Mouse (Mus musculus) lung, embryonic 14.5 days (tissue): ENCODE measurements around the gene H2al3. TPM values are rescaled to one million over a fixed set of nuclear protein-coding genes. Genes with fewer than 3 reads are reported as not detected.

Source experiments
- ATAC-seq: fragments of 200-750 bp; cut with Nextera tagmentation; 2 replicates; pipeline ENCODE4 v1.8.0; 2017; ENCODE audit warnings: mild to moderate bottlenecking, moderate TSS enrichment, moderate library complexity; ENCODE audit not compliant: insufficient read depth
- DNase-seq: peaks from one replicate; pipeline ENCODE4 v3.0.0-alpha.2; 2015
- H3K27ac ChIP-seq: fragments of 300-500 bp; sonication (generic); 2 replicates; pipeline ENCODE4 v1.5.1; 2014; ENCODE audit warnings: low read depth, mild to moderate bottlenecking, moderate library complexity
- H3K27me3 ChIP-seq: fragments of 300-500 bp; sonication (generic); 2 replicates; pipeline ENCODE4 v1.6.1; 2014; ENCODE audit warnings: low read length, control low read depth; ENCODE audit not compliant: insufficient read depth
- H3K36me3 ChIP-seq: fragments of 300-500 bp; sonication (generic); 2 replicates; pipeline ENCODE4 v1.6.1; 2014; ENCODE audit warnings: control low read depth; ENCODE audit not compliant: insufficient read depth
- H3K4me1 ChIP-seq: fragments of 300-500 bp; sonication (generic); 2 replicates; pipeline ENCODE4 v1.6.1; 2014; ENCODE audit warnings: antibody characterized with exemption, control low read depth; ENCODE audit not compliant: insufficient read depth
- H3K4me2 ChIP-seq: fragments of 300-500 bp; sonication (generic); 2 replicates; pipeline ENCODE4 v1.6.1; 2014; ENCODE audit warnings: mild to moderate bottlenecking
- H3K4me3 ChIP-seq: fragments of 300-500 bp; sonication (generic); 2 replicates; pipeline ENCODE4 v1.5.1; 2014; ENCODE audit warnings: low read depth, low read length
- H3K9ac ChIP-seq: fragments of 300-500 bp; sonication (generic); 2 replicates; pipeline ENCODE4 v1.6.1; 2014
- H3K9me3 ChIP-seq: fragments of 300-500 bp; sonication (generic); 2 replicates; pipeline ENCODE4 v1.6.1; 2016; ENCODE audit warnings: low read depth, low read length, control low read depth
- CTCF ChIP-seq: IDR thresholded peaks from 2 replicates; pipeline ENCODE4 v1.5.1; 2016; ENCODE audit warnings: antibody characterized with exemption, low read depth
- WGBS: fragments of 180-500 bp; shearing (Covaris S2); extraction: QIAGEN DNeasy Blood & Tissue Kit; methylation state at CpG from one replicate; pipeline ENCODE4 v1.1.7; 2014; 5-methylcytosine and 5-hydroxymethylcytosine counted together
- polyA plus RNA-seq: library from polyadenylated mRNA; unstranded; fragments of >200 nt; fragmentation: Nextera tagmentation; extraction: Ambion mirVana; gene quantifications from 2 replicates; pipeline ENCODE4 v1.2.1, GENCODE M21; 2014

Gene H2al3
- polyA plus RNA-seq = not detected in 2 replicates

- TF ChIP-seq CTCF = no peak
- Histone ChIP-seq H3K9me3 (no peaks in the 10 kb centered on the region), H3K36me3 (no peaks in the 10 kb centered on the region), H3K27me3 (no peaks in the 10 kb centered on the region), H3K4me1 (no peaks in the 10 kb centered on the region), H3K27ac (no peak within 1 kb of the TSS), H3K9ac (no peak within 1 kb of the TSS), H3K4me3 (no peak within 1 kb of the TSS), H3K4me2 (no peak within 1 kb of the TSS)
- 50% methylated on average over 1 of the region's 1 CpGs for WGBS
- DNase-seq (no peak), ATAC-seq (no peak)
Observed at GRCm38 (mm10) chrX:9849403-9849802, at the start of gene H2al3. TSS of gene H2al3 (plus strand) at chrX:9849703.

DNA sequence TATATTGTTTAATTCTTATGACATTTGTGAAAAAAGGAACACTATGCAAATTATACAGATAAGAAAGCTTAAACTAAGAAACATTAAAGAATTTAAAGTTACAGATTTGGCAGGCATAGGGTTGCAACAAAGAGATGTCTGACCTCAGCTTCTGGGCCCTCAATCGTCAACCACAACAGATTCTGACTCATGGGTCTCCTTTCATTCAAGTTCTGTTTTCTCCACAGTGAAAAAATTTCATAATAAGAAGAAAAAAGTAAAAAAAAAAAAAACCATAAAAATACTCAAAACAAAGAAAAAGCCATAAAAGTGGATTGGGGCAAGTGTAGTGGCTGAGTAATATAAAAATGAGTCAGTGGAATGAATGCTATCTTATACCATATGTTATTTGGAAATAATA, 39.4 kb upstream of the H2al3 start:
- WGBS = 70% methylated on average over 1 of the region's 1 CpGs
- no peak for ATAC-seq

DNA sequence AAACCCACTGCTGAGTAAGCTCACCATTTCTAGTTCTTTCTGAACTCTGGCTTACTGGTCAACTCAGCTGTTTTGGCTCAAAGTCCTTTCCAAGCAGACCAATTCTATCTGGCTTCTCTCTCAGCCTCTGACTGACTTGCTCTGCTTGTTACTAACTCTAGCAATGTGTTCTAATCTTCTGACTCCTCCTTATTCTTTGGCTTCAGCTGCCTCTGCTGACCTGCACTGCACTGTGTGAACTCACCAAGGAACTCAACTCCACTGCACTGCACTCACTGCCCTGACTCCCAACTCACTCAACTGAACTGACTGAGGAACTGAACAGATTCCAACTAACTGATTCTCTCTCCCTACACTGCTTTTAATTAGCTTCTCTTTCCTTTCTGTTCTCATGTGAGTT, 37.0 kb upstream of the H2al3 start:
- no peak overlapping the region for H3K4me3 ChIP-seq
- H3K9ac ChIP-seq = no peak overlapping the region
- no peaks in the 10 kb centered on the region for H3K27me3 ChIP-seq
- DNase-seq = no peak
- H3K36me3 ChIP-seq = no peaks in the 10 kb centered on the region
- TF ChIP-seq CTCF = no peak
- H3K4me2 ChIP-seq = no peak overlapping the region
- no peaks in the 10 kb centered on the region for H3K9me3 ChIP-seq
- no peaks in the 10 kb centered on the region for H3K4me1 ChIP-seq
- ATAC-seq = no peak
- H3K27ac ChIP-seq = no peak overlapping the region

More for the DNA sequence above, 39.4 kb upstream of the H2al3 start:
- no peak overlapping the region for H3K9ac ChIP-seq
- no peak for DNase-seq
- no peaks in the 10 kb centered on the region for H3K36me3 ChIP-seq
- no peak for TF ChIP-seq CTCF
- no peaks in the 10 kb centered on the region for H3K9me3 ChIP-seq
- no peak overlapping the region for H3K27ac ChIP-seq
- no peak overlapping the region for H3K4me2 ChIP-seq
- H3K4me1 ChIP-seq = no peaks in the 10 kb centered on the region
- H3K4me3 ChIP-seq = no peak overlapping the region
- no peaks in the 10 kb centered on the region for H3K27me3 ChIP-seq

- Histone ChIP-seq H3K4me2 (no peak overlapping the region), H3K36me3 (no peaks in the 10 kb centered on the region), H3K9ac (no peak overlapping the region), H3K4me3 (no peak overlapping the region), H3K9me3 (no peaks in the 10 kb centered on the region), H3K27me3 (no peaks in the 10 kb centered on the region), H3K27ac (no peak overlapping the region), H3K4me1 (no peaks in the 10 kb centered on the region)
- no peak for ATAC-seq
- DNase-seq = no peak
- WGBS = 76% methylated on average over 2 of the region's 2 CpGs
- no peak for TF ChIP-seq CTCF
Observed at GRCm38 (mm10) chrX:9834779-9835178, 14.7 kb upstream of the H2al3 start.

GRCm38 (mm10) chrX:9846628-9847027, 2.9 kb upstream of the H2al3 start, which contains the start of gene Hypm:
TSS of gene Hypm (plus strand) at chrX:9846928.
- no peak for ATAC-seq
- Histone ChIP-seq H3K27me3 (no peaks in the 10 kb centered on the region), H3K9ac (no peak within 1 kb of the TSS), H3K9me3 (no peaks in the 10 kb centered on the region), H3K4me2 (no peak within 1 kb of the TSS), H3K4me1 (no peaks in the 10 kb centered on the region), H3K4me3 (no peak within 1 kb of the TSS), H3K27ac (no peak within 1 kb of the TSS), H3K36me3 (no peaks in the 10 kb centered on the region)
- DNase-seq = no peak
- WGBS = 74% methylated on average over 3 of the region's 3 CpGs
- TF ChIP-seq CTCF = no peak

- H3K4me3 ChIP-seq = no peak overlapping the region
- H3K9ac ChIP-seq = no peak overlapping the region
Observed at GRCm38 (mm10) chrX:9861859-9862258, 12.4 kb downstream of the H2al3 start.

DNA sequence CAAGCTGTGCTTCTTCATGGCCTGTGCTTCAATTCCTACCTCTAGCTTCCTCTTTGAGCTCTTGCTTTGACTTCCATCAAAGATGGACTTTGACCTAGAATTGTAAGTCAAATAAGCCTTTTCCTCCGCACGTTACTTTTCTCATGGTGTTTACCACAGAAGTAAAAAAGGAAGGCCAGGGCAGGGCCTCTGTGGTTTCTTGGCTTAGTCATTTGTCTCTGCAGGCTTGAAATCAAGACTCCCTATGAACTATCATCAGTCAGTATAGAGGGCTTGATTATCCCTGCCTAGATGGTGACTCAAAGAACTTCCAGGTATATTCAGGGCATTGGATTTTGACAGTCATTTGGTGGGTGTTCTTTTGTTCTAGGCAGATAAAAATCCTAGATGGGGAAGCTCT, 26.0 kb downstream of the H2al3 start:
- no peak for TF ChIP-seq CTCF
- Histone ChIP-seq H3K4me3 (no peak overlapping the region), H3K4me1 (no peaks in the 10 kb centered on the region), H3K27me3 (no peaks in the 10 kb centered on the region), H3K9me3 (no peaks in the 10 kb centered on the region), H3K9ac (no peak overlapping the region), H3K27ac (no peak overlapping the region), H3K4me2 (no peak overlapping the region), H3K36me3 (no peaks in the 10 kb centered on the region)
- DNase-seq = no peak
- WGBS = 82% methylated on average over 2 of the region's 2 CpGs
- no peak for ATAC-seq

More at GRCm38 (mm10) chrX:9861859-9862258, 12.4 kb downstream of the H2al3 start:
- ATAC-seq (no peak), DNase-seq (peak; percentile 11)
- Histone ChIP-seq H3K27ac (no peak overlapping the region), H3K27me3 (no peaks in the 10 kb centered on the region), H3K36me3 (no peaks in the 10 kb centered on the region), H3K4me2 (no peak overlapping the region), H3K4me1 (no peaks in the 10 kb centered on the region), H3K9me3 (no peaks in the 10 kb centered on the region)
- WGBS = 53% methylated on average over 2 of the region's 2 CpGs
- no peak for TF ChIP-seq CTCF

DNA sequence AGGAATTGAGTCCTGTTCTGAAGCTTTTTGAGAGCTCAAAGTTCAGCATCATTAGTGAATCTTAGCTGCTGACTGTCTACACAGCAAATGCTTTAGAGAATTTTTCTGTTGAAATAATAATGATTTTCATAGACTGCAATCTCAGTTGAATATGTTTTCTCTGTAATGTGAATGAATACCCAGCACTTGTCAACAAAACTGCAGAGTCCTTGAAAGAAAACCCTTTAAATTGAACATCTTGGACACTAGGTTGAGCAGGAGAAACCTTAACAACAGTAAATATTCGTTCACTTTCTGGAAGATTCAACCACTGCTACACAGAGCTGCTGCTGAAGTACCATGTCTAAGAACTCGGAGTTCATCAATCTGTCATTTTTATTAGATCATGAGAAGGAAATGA, 35.8 kb downstream of the H2al3 start, which contains the start of gene Sytl5:
Gene Sytl5, plus strand, starts transcription at position 301 of the 400 bp plus-strand sequence.
- no peaks in the 10 kb centered on the region for H3K9me3 ChIP-seq
- no peak within 1 kb of the TSS for H3K4me2 ChIP-seq
- no peak for DNase-seq
- no peak within 1 kb of the TSS for H3K9ac ChIP-seq
- ATAC-seq = no peak
- no peak within 1 kb of the TSS for H3K27ac ChIP-seq
- 65% methylated on average over 2 of the region's 2 CpGs for WGBS
- no peak for TF ChIP-seq CTCF
- no peaks in the 10 kb centered on the region for H3K36me3 ChIP-seq
- H3K4me1 ChIP-seq = no peaks in the 10 kb centered on the region
- no peaks in the 10 kb centered on the region for H3K27me3 ChIP-seq
- H3K4me3 ChIP-seq = no peak within 1 kb of the TSS

Other genes with a start within 250 kb of the H2al3 start
- 47.4 and 54.5 TPM in 2 replicates for gene Dynlt3, start 186.7 kb upstream of the H2al3 start, polyA plus RNA-seq
- gene Hypm, start 2.8 kb upstream of the H2al3 start, polyA plus RNA-seq = not detected in 2 replicates
- gene Sytl5, start 35.9 kb downstream of the H2al3 start, polyA plus RNA-seq = 0.83 and 0.86 TPM in 2 replicates